Mouse (Mus musculus) neural tube, embryonic 12.5 days (tissue): ENCODE measurements at regions not wholly inside any gene's neighbourhood (a gene's known extent, or its start where the extent isn't known, plus 50 kb on each side); places are given as distances from the start of the nearest gene placed in this dataset.

ENCODE experiments used
- ATAC-seq: fragments of 200-750 bp; cut with Nextera tagmentation; 2 replicates; pipeline ENCODE4 v1.8.0; 2017; ENCODE audit warnings: low read depth, mild to moderate bottlenecking, moderate TSS enrichment, moderate library complexity; ENCODE audit not compliant: low FRiP score
- H3K27ac ChIP-seq: fragments of 300-500 bp; sonication (generic); 2 replicates; pipeline ENCODE4 v1.5.1; 2016
- H3K27me3 ChIP-seq: fragments of 300-500 bp; sonication (generic); replicated peaks from 2 replicates; pipeline ENCODE4 v1.6.1; 2016; ENCODE audit warnings: mild to moderate bottlenecking
- H3K36me3 ChIP-seq: fragments of 300-500 bp; sonication (generic); 2 replicates; pipeline ENCODE4 v1.6.1; 2016; ENCODE audit warnings: mild to moderate bottlenecking
- H3K4me1 ChIP-seq: fragments of 300-500 bp; sonication (generic); 2 replicates; pipeline ENCODE4 v1.6.1; 2016
- H3K4me2 ChIP-seq: fragments of 300-500 bp; sonication (generic); replicated peaks from 2 replicates; pipeline ENCODE4 v1.6.1; 2016; ENCODE audit warnings: mild to moderate bottlenecking
- H3K4me3 ChIP-seq: fragments of 300-500 bp; sonication (generic); 2 replicates; pipeline ENCODE4 v1.5.1; 2016
- H3K9ac ChIP-seq: fragments of 300-500 bp; sonication (generic); 2 replicates; pipeline ENCODE4 v1.6.1; 2016; ENCODE audit warnings: mild to moderate bottlenecking
- H3K9me3 ChIP-seq: fragments of 300-500 bp; sonication (generic); 2 replicates; pipeline ENCODE4 v1.6.1; 2016; ENCODE audit warnings: mild to moderate bottlenecking
- WGBS: fragments of 180-500 bp; shearing (Covaris S2); methylation state at CpG from one replicate; pipeline ENCODE4 v1.1.7; 2016; 5-methylcytosine and 5-hydroxymethylcytosine counted together

DNA sequence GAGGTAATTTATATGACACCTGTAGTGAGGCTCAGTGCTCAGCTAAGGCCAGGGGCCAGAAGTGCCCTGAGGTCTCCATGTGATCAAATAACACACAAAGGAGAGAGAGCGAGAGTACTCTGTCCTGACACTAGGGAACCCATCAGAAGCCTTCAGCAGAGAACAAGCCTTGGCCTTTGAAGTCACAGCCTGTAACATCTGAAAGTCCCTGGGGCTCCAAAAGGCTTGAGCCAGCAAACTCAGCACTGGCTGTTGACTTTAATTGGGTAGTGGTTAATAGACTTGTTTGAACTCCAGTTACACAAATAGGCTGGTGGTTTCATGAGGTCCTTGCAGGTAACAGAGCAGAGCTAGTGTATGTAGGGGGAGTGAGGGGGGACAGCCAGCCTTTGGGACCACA, 422.5 kb downstream of the Matn1 start:
- no peak for ATAC-seq
- 67% methylated on average over 1 of the region's 1 CpGs for WGBS
- no peak overlapping the region for H3K27ac ChIP-seq
- no peak overlapping the region for H3K9ac ChIP-seq
- H3K4me2 ChIP-seq: no peak overlapping the region
- no peak overlapping the region for H3K4me3 ChIP-seq
- no peaks in the 10 kb centered on the region for H3K4me1 ChIP-seq
- H3K36me3 ChIP-seq: no peaks in the 10 kb centered on the region
- no peaks in the 10 kb centered on the region for H3K27me3 ChIP-seq
- no peaks in the 10 kb centered on the region for H3K9me3 ChIP-seq

DNA sequence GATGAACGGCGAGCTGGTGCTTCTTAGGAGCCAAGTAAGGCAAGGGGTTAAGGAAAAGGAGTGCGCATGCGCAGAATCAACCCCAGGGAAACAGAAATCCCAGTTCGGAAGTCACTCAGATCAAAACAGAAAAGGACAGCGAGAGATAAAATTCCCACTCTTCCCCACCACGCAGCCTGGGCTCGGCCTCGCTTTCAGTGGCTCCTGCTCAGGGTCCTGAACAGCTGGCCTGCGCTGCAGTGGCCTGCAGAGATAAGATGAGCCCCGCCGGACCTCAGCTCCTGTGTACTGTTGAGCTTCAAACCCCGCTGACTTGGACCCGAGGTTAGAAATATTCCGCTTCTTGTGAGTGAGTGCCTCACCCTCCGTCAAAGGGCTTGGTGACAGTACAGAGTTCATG, 428.3 kb downstream of the Matn1 start:
- H3K27ac ChIP-seq: no peak overlapping the region
- 85% methylated on average over 16 of the region's 16 CpGs for WGBS
- no peaks in the 10 kb centered on the region for H3K9me3 ChIP-seq
- ATAC-seq: no peak
- no peak overlapping the region for H3K9ac ChIP-seq
- no peak overlapping the region for H3K4me3 ChIP-seq
- peaks cover under 1% of the 10 kb centered on the region; the same call in 1 of the 2 replicates for H3K4me1 ChIP-seq
- no peaks in the 10 kb centered on the region for H3K36me3 ChIP-seq
- H3K27me3 ChIP-seq: no peaks in the 10 kb centered on the region
- H3K4me2 ChIP-seq: no peak overlapping the region

DNA sequence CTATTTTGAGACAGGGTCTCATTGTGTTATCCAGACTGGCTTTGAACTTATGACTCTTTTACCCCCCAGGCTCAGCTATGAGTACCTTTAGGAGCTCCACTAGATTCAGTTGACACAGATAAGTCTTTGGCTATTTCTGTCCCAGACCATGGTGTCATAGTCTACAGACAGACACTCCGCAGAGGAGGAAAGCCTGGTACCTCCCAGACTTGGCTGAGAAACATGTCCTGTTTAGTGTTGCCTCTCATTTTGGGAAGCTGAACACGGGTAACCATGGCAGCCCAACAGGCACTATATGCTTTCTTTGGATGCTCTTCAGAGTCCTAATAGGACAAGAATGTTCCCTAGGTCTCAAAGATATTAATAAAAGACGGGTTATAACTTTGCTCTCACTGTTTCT, 429.0 kb downstream of the Matn1 start:
- Histone ChIP-seq H3K27me3 (no peaks in the 10 kb centered on the region), H3K36me3 (no peaks in the 10 kb centered on the region), H3K4me1 (peaks cover 3% of the 10 kb centered on the region; the same call in 1 of the 2 replicates), H3K9ac (no peak overlapping the region), H3K4me2 (no peak overlapping the region), H3K9me3 (no peaks in the 10 kb centered on the region), H3K4me3 (no peak overlapping the region), H3K27ac (no peak overlapping the region)
- WGBS: 84% methylated on average over 3 of the region's 3 CpGs
- no peak for ATAC-seq

DNA sequence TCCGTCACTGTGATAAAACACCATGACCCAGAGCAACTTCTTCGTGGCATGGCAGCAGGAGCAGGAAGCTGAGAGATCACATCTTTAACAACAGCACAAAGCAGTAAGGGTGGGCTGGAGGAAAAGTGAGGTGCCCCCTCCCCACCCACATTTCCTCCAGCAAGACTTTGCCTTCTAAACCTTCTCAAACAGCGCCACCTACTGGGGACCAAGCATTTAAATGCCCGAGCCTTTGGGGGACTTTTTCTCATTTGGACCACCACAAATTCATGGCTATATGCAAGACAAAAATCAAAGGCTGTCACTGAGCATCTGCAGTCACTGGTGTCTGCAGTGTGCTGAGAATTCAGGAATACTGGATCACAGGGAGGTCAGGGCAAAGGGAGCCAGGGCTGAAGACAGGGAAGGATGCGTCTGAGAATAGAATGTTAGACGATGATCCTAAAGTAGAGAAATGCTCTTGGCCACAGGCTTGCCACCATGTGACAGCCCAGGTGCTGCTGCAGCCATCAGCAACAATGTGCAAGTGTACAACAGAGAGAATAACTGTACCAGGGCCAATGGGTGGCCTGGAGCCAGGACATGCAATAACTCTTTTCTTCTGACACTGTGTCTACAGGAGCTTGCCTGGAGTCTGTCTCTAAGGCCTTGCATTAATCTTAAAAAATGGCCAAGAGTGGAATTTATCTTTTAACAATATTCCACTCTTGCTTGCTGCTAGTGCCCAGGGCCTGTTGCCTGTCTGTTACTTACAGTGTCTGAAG, 430.5 kb downstream of the Matn1 start:
- no peak for ATAC-seq

DNA sequence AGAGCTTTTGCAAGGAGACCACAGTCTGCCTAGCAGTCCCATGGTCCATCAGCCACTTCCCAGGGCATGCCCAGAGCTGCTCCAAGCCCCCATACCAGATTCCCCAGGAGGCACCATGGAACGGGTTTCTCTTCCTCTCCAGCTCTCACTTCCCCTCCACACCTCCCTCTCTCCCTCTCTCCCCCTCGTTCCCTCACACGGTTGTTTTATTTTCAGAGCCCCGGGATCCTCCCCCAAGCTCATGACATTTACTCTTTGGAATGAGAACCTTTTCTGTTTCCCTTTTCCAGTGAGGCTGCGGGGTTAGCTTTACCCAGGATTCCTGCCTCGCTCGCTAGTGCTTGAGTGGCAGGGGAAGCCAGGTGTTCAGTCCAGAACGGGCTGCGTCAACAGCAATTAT, 436.9 kb downstream of the Matn1 start:
- Histone ChIP-seq H3K9me3 (no peaks in the 10 kb centered on the region), H3K4me2 (no peak overlapping the region), H3K4me3 (no peak overlapping the region), H3K9ac (no peak overlapping the region), H3K4me1 (peaks cover 6% of the 10 kb centered on the region; the same call in 1 of the 2 replicates), H3K27ac (no peak overlapping the region), H3K36me3 (no peaks in the 10 kb centered on the region), H3K27me3 (no peaks in the 10 kb centered on the region)
- no peak for ATAC-seq
- WGBS: 63% methylated on average over 9 of the region's 9 CpGs

More for the DNA sequence above, 430.5 kb downstream of the Matn1 start:
- no peaks in the 10 kb centered on the region for H3K9me3 ChIP-seq
- WGBS: 91% methylated on average over 6 of the region's 6 CpGs
- peaks cover 6% of the 10 kb centered on the region; the same call in 1 of the 2 replicates for H3K4me1 ChIP-seq
- no peak overlapping the region for H3K4me2 ChIP-seq
- H3K9ac ChIP-seq: no peak overlapping the region
- H3K27ac ChIP-seq: no peak overlapping the region
- H3K36me3 ChIP-seq: no peaks in the 10 kb centered on the region
- no peak overlapping the region for H3K4me3 ChIP-seq
- no peaks in the 10 kb centered on the region for H3K27me3 ChIP-seq

DNA sequence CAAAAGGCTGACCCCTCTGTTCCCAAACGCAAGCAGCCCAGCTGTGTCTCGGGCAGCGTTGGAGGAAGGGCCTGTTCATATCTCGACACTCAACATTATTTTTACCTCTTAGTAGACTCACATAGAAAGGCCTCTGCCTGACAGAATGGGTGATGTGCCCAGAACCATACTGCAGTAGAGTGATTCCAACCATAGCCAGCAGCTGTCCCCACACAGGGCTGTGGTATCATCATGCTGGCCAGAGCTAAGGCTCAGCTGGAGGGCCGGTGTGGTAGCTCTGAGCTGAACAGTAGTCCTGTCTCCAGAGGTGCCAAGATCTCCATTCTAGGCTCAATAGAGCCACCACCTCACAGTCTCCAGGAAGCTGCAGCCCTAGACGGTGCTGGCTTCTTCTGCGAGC, 437.3 kb downstream of the Matn1 start:
- Histone ChIP-seq H3K27ac (no peak overlapping the region), H3K4me2 (no peak overlapping the region), H3K27me3 (no peaks in the 10 kb centered on the region), H3K4me1 (peaks cover 6% of the 10 kb centered on the region; the same call in 1 of the 2 replicates), H3K9ac (no peak overlapping the region), H3K9me3 (no peaks in the 10 kb centered on the region), H3K4me3 (no peak overlapping the region), H3K36me3 (no peaks in the 10 kb centered on the region)
- 88% methylated on average over 7 of the region's 7 CpGs for WGBS
- ATAC-seq: no peak

DNA sequence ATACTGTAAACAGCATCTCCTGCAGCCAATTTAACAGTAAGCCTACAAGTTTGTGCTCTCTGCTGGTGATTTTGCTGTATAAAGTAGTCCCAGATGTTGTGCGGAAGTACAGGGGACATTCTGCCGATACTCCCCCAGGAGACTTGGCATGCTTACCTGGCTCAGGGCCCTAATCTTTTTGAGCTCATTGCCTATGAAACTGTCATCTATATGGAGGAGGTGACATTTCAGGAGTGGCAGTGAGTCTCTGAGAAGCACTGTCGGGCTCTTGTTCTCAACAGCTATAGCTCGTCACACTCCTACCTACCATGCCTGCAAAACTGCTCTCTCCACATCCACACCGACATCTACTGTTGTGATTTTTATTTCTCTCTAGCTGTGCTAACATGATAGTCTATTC, 439.7 kb downstream of the Matn1 start:
- no peak for ATAC-seq
- H3K9ac ChIP-seq: no peak overlapping the region
- H3K27ac ChIP-seq: no peak overlapping the region
- H3K4me1 ChIP-seq: 0 out of 2 replicates have a peak, but pooled peaks cover 3% of the 10 kb centered on the region
- H3K27me3 ChIP-seq: no peaks in the 10 kb centered on the region
- WGBS: 85% methylated on average over 5 of the region's 5 CpGs
- no peaks in the 10 kb centered on the region for H3K36me3 ChIP-seq
- H3K4me3 ChIP-seq: no peak overlapping the region
- H3K4me2 ChIP-seq: no peak overlapping the region
- no peaks in the 10 kb centered on the region for H3K9me3 ChIP-seq

DNA sequence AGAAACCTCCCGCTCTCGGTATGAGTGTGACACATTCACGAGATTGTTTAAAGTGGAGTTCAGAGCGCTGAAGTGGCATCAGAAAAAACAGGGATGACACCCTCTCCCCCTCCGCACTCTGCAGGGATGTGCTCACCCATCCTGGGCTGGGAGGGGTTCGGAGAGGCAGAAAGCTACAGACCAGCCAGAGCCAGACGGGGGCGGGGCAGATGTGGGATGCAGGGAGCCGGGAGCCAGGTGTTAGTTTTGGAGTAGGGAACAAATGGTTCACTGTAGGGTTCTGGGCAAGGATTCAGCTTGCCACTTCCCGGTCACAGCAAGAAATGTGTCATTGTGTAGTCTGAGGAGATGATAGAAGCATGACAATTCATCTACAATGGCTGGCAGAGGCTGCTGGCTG, 442.8 kb downstream of the Matn1 start:
- Histone ChIP-seq H3K9me3 (no peaks in the 10 kb centered on the region), H3K27ac (no peak overlapping the region), H3K4me3 (no peak overlapping the region), H3K4me1 (peaks cover 8% of the 10 kb centered on the region), H3K27me3 (no peaks in the 10 kb centered on the region), H3K36me3 (no peaks in the 10 kb centered on the region), H3K9ac (no peak overlapping the region), H3K4me2 (no peak overlapping the region)
- 81% methylated on average over 10 of the region's 10 CpGs for WGBS
- ATAC-seq: no peak

DNA sequence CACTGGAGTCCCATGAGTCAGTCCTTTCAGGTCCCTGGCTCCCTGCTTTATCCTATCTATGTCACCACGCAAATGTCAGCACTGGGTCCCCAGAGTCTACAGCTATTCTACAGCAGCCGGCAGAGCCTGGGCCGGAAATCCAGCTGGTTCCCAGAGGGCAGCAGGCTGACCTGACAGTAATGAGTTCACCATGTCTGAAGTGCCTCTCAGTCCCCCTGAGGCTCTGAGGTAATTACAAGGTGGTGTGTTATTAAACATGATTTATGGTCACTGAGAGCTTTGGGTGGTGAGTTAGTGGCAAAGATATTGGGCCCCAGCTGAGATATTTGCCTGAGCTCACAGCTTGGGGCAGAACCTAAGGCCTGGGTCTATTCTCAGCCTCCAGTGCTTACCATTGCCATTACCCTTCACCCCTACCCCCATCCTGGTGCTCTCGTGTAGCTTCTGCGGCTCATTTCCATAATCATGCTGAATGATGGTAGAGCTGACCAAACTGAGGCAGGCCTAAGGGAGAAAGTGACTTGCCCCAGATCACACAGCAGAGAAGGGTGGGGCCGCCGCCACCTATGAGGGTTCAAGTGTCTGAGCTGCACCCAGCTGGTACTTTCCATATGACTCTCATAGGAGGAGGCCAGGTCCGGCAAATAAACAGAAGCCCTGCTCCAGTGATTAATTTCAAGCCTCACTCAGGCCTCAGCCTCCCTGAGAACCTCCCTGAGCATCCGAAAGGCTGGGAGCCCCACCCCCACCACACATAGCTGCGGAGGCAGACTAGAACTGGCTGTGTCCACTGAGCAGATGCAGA, 446.8 kb downstream of the Ptpru start:
- Histone ChIP-seq H3K9me3 (no peaks in the 10 kb centered on the region), H3K27ac (peak overlapping the region; percentile 43; the same call in 1 of the 2 replicates), H3K36me3 (no peaks in the 10 kb centered on the region), H3K4me3 (no peak overlapping the region), H3K9ac (no peak overlapping the region), H3K4me1 (peaks cover 17% of the 10 kb centered on the region), H3K4me2 (no peak overlapping the region), H3K27me3 (no peaks in the 10 kb centered on the region)
- 29% methylated on average over 10 of the region's 10 CpGs for WGBS
- peak; percentile 85 for ATAC-seq

DNA sequence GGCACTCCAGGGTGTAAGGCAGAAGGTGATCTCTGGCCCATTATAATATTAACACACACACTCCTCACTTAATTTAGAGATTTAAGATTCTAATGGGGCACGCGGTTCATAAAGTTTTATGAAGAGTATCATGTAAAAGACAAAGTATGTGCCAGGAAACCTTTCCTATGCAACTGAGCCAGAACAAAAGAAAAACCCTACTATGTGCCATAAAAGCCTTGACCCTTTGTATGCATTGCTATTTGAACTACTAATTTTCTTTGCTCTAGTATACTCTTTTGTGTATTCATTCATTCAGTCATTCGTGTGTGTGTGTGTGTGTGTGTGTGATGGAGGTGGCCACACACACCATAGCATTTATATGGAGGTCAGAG, 446.2 kb downstream of the Ptpru start:
- no peaks in the 10 kb centered on the region for H3K27me3 ChIP-seq
- 70% methylated on average over 3 of the region's 3 CpGs for WGBS
- no peaks in the 10 kb centered on the region for H3K36me3 ChIP-seq
- ATAC-seq: no peak
- H3K9ac ChIP-seq: no peak overlapping the region
- H3K4me2 ChIP-seq: no peak overlapping the region
- no peak overlapping the region for H3K4me3 ChIP-seq
- no peaks in the 10 kb centered on the region for H3K9me3 ChIP-seq
- peak overlapping the region; percentile 43; the same call in 1 of the 2 replicates for H3K27ac ChIP-seq
- peaks cover 17% of the 10 kb centered on the region for H3K4me1 ChIP-seq

DNA sequence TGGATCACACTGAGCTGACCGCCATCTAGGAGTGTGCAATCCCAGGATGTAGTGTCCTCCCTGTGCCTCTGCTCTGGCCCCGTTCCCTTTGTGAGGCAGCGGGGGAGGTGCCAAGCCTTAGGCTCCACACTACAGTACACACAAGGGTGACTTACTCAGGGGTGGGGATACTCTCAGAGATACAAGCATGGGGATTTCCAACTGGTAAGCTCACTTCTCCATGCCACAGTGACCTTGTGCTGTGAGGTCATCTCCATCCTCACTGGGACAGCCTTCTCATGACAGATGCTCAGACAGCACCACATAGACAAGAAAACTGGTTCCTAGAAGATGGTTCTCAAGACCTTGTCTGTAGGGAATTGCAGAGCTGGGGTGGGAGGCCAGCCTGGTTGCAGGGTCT, 445.6 kb downstream of the Ptpru start:
- Histone ChIP-seq H3K27me3 (no peaks in the 10 kb centered on the region), H3K4me3 (no peak overlapping the region), H3K27ac (no peak overlapping the region), H3K9me3 (no peaks in the 10 kb centered on the region), H3K9ac (no peak overlapping the region), H3K36me3 (no peaks in the 10 kb centered on the region), H3K4me1 (peaks cover 17% of the 10 kb centered on the region), H3K4me2 (no peak overlapping the region)
- no peak for ATAC-seq
- WGBS: 72% methylated on average over 3 of the region's 3 CpGs

DNA sequence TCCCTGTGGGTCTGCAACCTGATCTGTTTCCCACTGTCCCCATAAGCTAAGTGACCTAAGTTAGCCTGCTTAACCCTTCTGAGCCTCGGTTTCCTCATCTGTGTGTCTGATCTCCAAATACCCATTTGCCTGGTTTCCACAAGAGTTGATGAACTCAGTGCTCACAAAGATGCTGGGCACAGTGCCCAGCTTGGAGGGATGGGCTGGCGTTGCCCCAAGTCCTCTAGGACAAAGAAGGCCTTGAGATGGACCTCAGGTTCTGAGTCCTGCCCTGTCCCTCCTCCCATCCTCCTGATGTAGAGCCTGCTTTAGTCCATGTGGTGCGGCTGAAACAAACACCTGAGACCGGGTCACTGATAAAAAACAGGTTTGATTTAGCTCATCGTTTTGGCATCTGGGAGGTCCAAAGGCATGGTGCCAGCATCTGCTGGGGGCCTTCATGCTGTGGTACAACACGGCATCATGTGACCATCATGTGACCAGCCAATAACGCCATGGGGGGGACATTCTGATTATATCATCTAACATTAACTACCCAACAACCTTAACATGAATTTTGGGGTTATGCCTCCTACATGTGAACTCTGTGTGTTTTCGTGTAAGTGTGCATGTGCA, 441.8 kb downstream of the Ptpru start:
- Histone ChIP-seq H3K9ac (no peak overlapping the region), H3K27me3 (no peaks in the 10 kb centered on the region), H3K36me3 (no peaks in the 10 kb centered on the region), H3K27ac (no peak overlapping the region), H3K9me3 (no peaks in the 10 kb centered on the region), H3K4me3 (no peak overlapping the region), H3K4me1 (peaks cover 13% of the 10 kb centered on the region), H3K4me2 (no peak overlapping the region)
- whole genome bisulfite sequencing: 89% methylated on average over 8 of the region's 8 CpGs
- no peak for ATAC-seq
